Comparison of ENCODE assay signal across 1 mouse cellular context in the genomic region with DNA sequence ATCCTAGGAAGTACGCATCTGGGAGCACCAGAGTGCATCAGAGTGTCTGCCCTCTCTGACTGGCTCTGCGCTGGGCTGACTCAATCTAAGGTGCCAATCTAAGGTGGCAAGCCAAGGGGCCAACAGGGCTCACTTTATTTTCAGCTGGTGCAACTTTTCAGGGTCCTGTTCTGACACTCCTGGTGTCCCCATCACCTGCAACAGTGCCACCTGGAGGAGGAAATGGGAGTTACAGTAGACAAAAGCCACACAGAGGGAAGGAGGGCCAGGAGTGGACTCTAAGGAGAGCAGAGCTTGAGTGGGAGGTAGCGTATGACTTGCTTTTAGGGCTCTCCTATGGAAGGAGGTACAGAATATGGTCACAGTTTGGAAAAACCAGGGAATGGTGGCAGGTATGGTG.
TF ChIP-seq lines count a peak whose summit lies in the region.

No protein-coding gene starts in this region.

TF ChIP-seq in CH12.LX, 34 proteins besides CTCF, POLR2A, EP300 and RAD21:
- TF ChIP-seq SMC3 (IDR thresholded peaks at IDR 0.05; ENCODE audit: low read depth, low read length) = peak; percentile 77
- TF ChIP-seq POLR2AphosphoS2 (IDR thresholded peaks at IDR 0.05; ENCODE audit: low read depth, low read length) = no peak
- no peak for TF ChIP-seq ETS1 (conservative IDR thresholded peaks at IDR 0.05; ENCODE audit: low read depth, low read length)
- no peak for TF ChIP-seq NRF1 (IDR thresholded peaks at IDR 0.05; ENCODE audit: low read depth, low read length)
- TF ChIP-seq CHD2 (IDR thresholded peaks at IDR 0.05; ENCODE audit: low read length) = no peak
